Mouse (Mus musculus) neural tube, embryonic 13.5 days (tissue): ENCODE measurements around the gene Rnft1. TPM values are rescaled to one million over a fixed set of nuclear protein-coding genes. Genes with fewer than 3 reads are reported as not detected.

Source experiments
- ATAC-seq: fragments of 200-750 bp; cut with Nextera tagmentation; 2 replicates; pipeline ENCODE4 v1.8.0; 2017; ENCODE audit warnings: low read depth, mild to moderate bottlenecking, moderate TSS enrichment, moderate library complexity
- H3K27ac ChIP-seq: fragments of 300-500 bp; sonication (generic); replicated peaks from 2 replicates; pipeline ENCODE4 v1.5.1; 2015; ENCODE audit warnings: moderate library complexity, mild to moderate bottlenecking, inconsistent platforms
- H3K27me3 ChIP-seq: fragments of 300-500 bp; sonication (generic); 2 replicates; pipeline ENCODE4 v1.6.1; 2015; ENCODE audit warnings: mild to moderate bottlenecking, inconsistent platforms
- H3K36me3 ChIP-seq: fragments of 300-500 bp; sonication (generic); 2 replicates; pipeline ENCODE4 v1.6.1; 2015; ENCODE audit warnings: mild to moderate bottlenecking, inconsistent platforms
- H3K4me1 ChIP-seq: fragments of 300-500 bp; sonication (generic); replicated peaks from 2 replicates; pipeline ENCODE4 v1.6.1; 2015; ENCODE audit warnings: inconsistent platforms
- H3K4me2 ChIP-seq: fragments of 300-500 bp; sonication (generic); 2 replicates; pipeline ENCODE4 v1.6.1; 2015; ENCODE audit warnings: inconsistent platforms, mild to moderate bottlenecking, moderate library complexity
- H3K4me3 ChIP-seq: fragments of 300-500 bp; sonication (generic); 2 replicates; pipeline ENCODE4 v1.5.1; 2015; ENCODE audit warnings: mild to moderate bottlenecking, inconsistent platforms
- H3K9ac ChIP-seq: fragments of 300-500 bp; sonication (generic); 2 replicates; pipeline ENCODE4 v1.6.1; 2015; ENCODE audit warnings: moderate library complexity, mild to moderate bottlenecking, inconsistent platforms
- H3K9me3 ChIP-seq: fragments of 300-500 bp; sonication (generic); 2 replicates; pipeline ENCODE4 v1.6.1; 2016; ENCODE audit warnings: inconsistent platforms
- WGBS: fragments of 180-500 bp; shearing (Covaris S2); methylation state at CpG from one replicate; pipeline ENCODE4 v1.1.7; 2015; 5-methylcytosine and 5-hydroxymethylcytosine counted together
- polyA plus RNA-seq: library from polyadenylated mRNA; unstranded; fragments of >200 nt; fragmentation: Nextera tagmentation; extraction: Ambion mirVana; gene quantifications from 2 replicates; pipeline ENCODE4 v1.2.1, GENCODE M21; 2015

Gene Rnft1
- polyA plus RNA-seq, 1 experiment from 2014 or later = 20.4 TPM

GRCm38 (mm10) chr11:86473576-86473975, 10.9 kb upstream of the Rnft1 start:
- peaks cover 4% of the 10 kb centered on the region; the same call in 1 of the 2 replicates for H3K4me1 ChIP-seq
- no peak overlapping the region for H3K4me3 ChIP-seq
- no peak for ATAC-seq
- H3K27ac ChIP-seq = no peak overlapping the region
- no peaks in the 10 kb centered on the region for H3K36me3 ChIP-seq
- H3K9ac ChIP-seq = no peak overlapping the region
- H3K27me3 ChIP-seq = no peaks in the 10 kb centered on the region
- no peaks in the 10 kb centered on the region for H3K9me3 ChIP-seq
- H3K4me2 ChIP-seq = no peak overlapping the region
- 66% methylated on average over 3 of the region's 3 CpGs for WGBS

- peak; percentile 76 for ATAC-seq
- H3K4me1 ChIP-seq = peaks cover 11% of the 10 kb centered on the region
- no peaks in the 10 kb centered on the region for H3K9me3 ChIP-seq
- H3K9ac ChIP-seq = peak overlapping the region; percentile 74
- peaks cover 8% of the 10 kb centered on the region for H3K36me3 ChIP-seq
- 1% methylated on average over 25 of the region's 25 CpGs for whole genome bisulfite sequencing
- peak overlapping the region; percentile 57 for H3K4me3 ChIP-seq
- H3K27ac ChIP-seq = peak overlapping the region; percentile 80
- no peaks in the 10 kb centered on the region for H3K27me3 ChIP-seq
- H3K4me2 ChIP-seq = peak overlapping the region; percentile 71
These were observed 553 bp downstream of the Rnft1 start for GRCm38 (mm10) chr11:86484910-86485510.

GRCm38 (mm10) chr11:86490782-86491181, 6.3 kb downstream of the Rnft1 start:
- Histone ChIP-seq H3K36me3 (peaks cover 35% of the 10 kb centered on the region), H3K4me2 (no peak overlapping the region), H3K27me3 (no peaks in the 10 kb centered on the region), H3K4me3 (no peak overlapping the region), H3K9ac (no peak overlapping the region), H3K27ac (no peak overlapping the region), H3K4me1 (peaks cover 5% of the 10 kb centered on the region), H3K9me3 (no peaks in the 10 kb centered on the region)
- ATAC-seq = no peak
- 94% methylated on average over 1 of the region's 1 CpGs for WGBS

GRCm38 (mm10) chr11:86497356-86497755, 12.9 kb downstream of the Rnft1 start:
- H3K9me3 ChIP-seq = no peaks in the 10 kb centered on the region
- H3K4me1 ChIP-seq = no peaks in the 10 kb centered on the region
- ATAC-seq = no peak
- no peak overlapping the region for H3K9ac ChIP-seq
- peaks cover 37% of the 10 kb centered on the region for H3K36me3 ChIP-seq
- no peaks in the 10 kb centered on the region for H3K27me3 ChIP-seq
- H3K27ac ChIP-seq = no peak overlapping the region
- no peak overlapping the region for H3K4me3 ChIP-seq
- H3K4me2 ChIP-seq = no peak overlapping the region
- 98% methylated on average over 1 of the region's 1 CpGs for WGBS

- no peak overlapping the region for H3K9ac ChIP-seq
- H3K4me1 ChIP-seq = no peaks in the 10 kb centered on the region
- peaks cover 37% of the 10 kb centered on the region for H3K36me3 ChIP-seq
- no peaks in the 10 kb centered on the region for H3K27me3 ChIP-seq
- H3K27ac ChIP-seq = no peak overlapping the region
- no peak overlapping the region for H3K4me2 ChIP-seq
- ATAC-seq = no peak
- no peaks in the 10 kb centered on the region for H3K9me3 ChIP-seq
- H3K4me3 ChIP-seq = no peak overlapping the region
- WGBS = 78% methylated on average over 3 of the region's 3 CpGs
These were observed 13.5 kb downstream of the Rnft1 start for GRCm38 (mm10) chr11:86497908-86498307.

GRCm38 (mm10) chr11:86500795-86501194, 16.3 kb downstream of the Rnft1 start:
- Histone ChIP-seq H3K9ac (no peak overlapping the region), H3K36me3 (peaks cover 52% of the 10 kb centered on the region), H3K27me3 (no peaks in the 10 kb centered on the region), H3K4me1 (no peaks in the 10 kb centered on the region), H3K27ac (no peak overlapping the region), H3K4me3 (no peak overlapping the region), H3K4me2 (no peak overlapping the region), H3K9me3 (no peaks in the 10 kb centered on the region)
- whole genome bisulfite sequencing = 50% methylated on average over 1 of the region's 1 CpGs
- ATAC-seq = no peak

- 91% methylated on average over 2 of the region's 2 CpGs for WGBS
These were observed 18.7 kb downstream of the Rnft1 start for GRCm38 (mm10) chr11:86503121-86503520.

GRCm38 (mm10) chr11:86507334-86507733, 22.9 kb downstream of the Rnft1 start:
- Histone ChIP-seq H3K9ac (no peak overlapping the region), H3K4me3 (no peak overlapping the region), H3K4me1 (no peaks in the 10 kb centered on the region), H3K36me3 (peaks cover 86% of the 10 kb centered on the region), H3K9me3 (no peaks in the 10 kb centered on the region), H3K27me3 (no peaks in the 10 kb centered on the region), H3K27ac (no peak overlapping the region), H3K4me2 (no peak overlapping the region)
- 96% methylated on average over 2 of the region's 2 CpGs for whole genome bisulfite sequencing
- no peak for ATAC-seq

More at GRCm38 (mm10) chr11:86503121-86503520, 18.7 kb downstream of the Rnft1 start:
- Histone ChIP-seq H3K36me3 (peaks cover 59% of the 10 kb centered on the region), H3K27ac (no peak overlapping the region), H3K4me1 (no peaks in the 10 kb centered on the region), H3K4me2 (no peak overlapping the region), H3K9ac (no peak overlapping the region), H3K4me3 (no peak overlapping the region), H3K27me3 (no peaks in the 10 kb centered on the region), H3K9me3 (no peaks in the 10 kb centered on the region)
- no peak for ATAC-seq

- Histone ChIP-seq H3K9me3 (no peaks in the 10 kb centered on the region), H3K4me2 (no peak overlapping the region), H3K4me3 (no peak overlapping the region), H3K27ac (no peak overlapping the region), H3K36me3 (peaks cover 84% of the 10 kb centered on the region), H3K27me3 (no peaks in the 10 kb centered on the region), H3K9ac (no peak overlapping the region), H3K4me1 (no peaks in the 10 kb centered on the region)
- 90% methylated on average over 2 of the region's 2 CpGs for WGBS
- no peak for ATAC-seq
These were observed 23.5 kb downstream of the Rnft1 start for GRCm38 (mm10) chr11:86507991-86508390.

GRCm38 (mm10) chr11:86516620-86517019, 32.2 kb downstream of the Rnft1 start:
- Histone ChIP-seq H3K4me2 (no peak overlapping the region), H3K27me3 (no peaks in the 10 kb centered on the region), H3K4me3 (no peak overlapping the region), H3K27ac (no peak overlapping the region), H3K4me1 (no peaks in the 10 kb centered on the region), H3K36me3 (peaks cover 73% of the 10 kb centered on the region), H3K9me3 (no peaks in the 10 kb centered on the region), H3K9ac (no peak overlapping the region)
- ATAC-seq = no peak
- WGBS = 79% methylated on average over 3 of the region's 3 CpGs

GRCm38 (mm10) chr11:86517229-86517628, 32.8 kb downstream of the Rnft1 start:
- Histone ChIP-seq H3K27me3 (no peaks in the 10 kb centered on the region), H3K4me2 (no peak overlapping the region), H3K27ac (no peak overlapping the region), H3K9ac (no peak overlapping the region), H3K36me3 (peaks cover 73% of the 10 kb centered on the region), H3K4me3 (no peak overlapping the region), H3K4me1 (no peaks in the 10 kb centered on the region), H3K9me3 (no peaks in the 10 kb centered on the region)
- 84% methylated on average over 3 of the region's 3 CpGs for WGBS
- no peak for ATAC-seq

- no peaks in the 10 kb centered on the region for H3K9me3 ChIP-seq
- H3K9ac ChIP-seq = no peak overlapping the region
- H3K4me3 ChIP-seq = no peak overlapping the region
- peaks cover 82% of the 10 kb centered on the region for H3K36me3 ChIP-seq
- WGBS = 84% methylated on average over 7 of the region's 7 CpGs
- H3K4me1 ChIP-seq = no peaks in the 10 kb centered on the region
- no peak overlapping the region for H3K4me2 ChIP-seq
- H3K27ac ChIP-seq = no peak overlapping the region
- no peak for ATAC-seq
- H3K27me3 ChIP-seq = no peaks in the 10 kb centered on the region
These were observed 35.3 kb downstream of the Rnft1 start for GRCm38 (mm10) chr11:86519751-86520150.

- WGBS = 96% methylated on average over 4 of the region's 4 CpGs
- Histone ChIP-seq H3K36me3 (peaks cover 76% of the 10 kb centered on the region), H3K9ac (no peak overlapping the region), H3K4me1 (no peaks in the 10 kb centered on the region), H3K9me3 (no peaks in the 10 kb centered on the region), H3K27me3 (no peaks in the 10 kb centered on the region), H3K4me3 (no peak overlapping the region), H3K4me2 (no peak overlapping the region), H3K27ac (no peak overlapping the region)
- ATAC-seq = no peak
These were observed 43.1 kb downstream of the Rnft1 start for GRCm38 (mm10) chr11:86527528-86527927.
